Mouse (Mus musculus): ENCODE measurements around the gene Rln1.

- TF ChIP-seq CTCF (IDR thresholded peaks at IDR 0.05; ENCODE audit: insufficient read depth, low read length), result no peak
- TF ChIP-seq POLR2A (IDR thresholded peaks at IDR 0.05; ENCODE audit: borderline replicate concordance, extremely low read depth, low read depth, low read length), result no peak
These were observed 41.9 kb upstream of the Rln1 start for GRCm38 (mm10) chr19:29376382-29376781.

Data from lung, adult 2 months (tissue).